Mouse (Mus musculus): ENCODE data around the gene Mbnl2. TPM values are rescaled to one million over a fixed set of nuclear protein-coding genes. Genes with fewer than 3 reads are reported as not detected.

The Mbnl2 gene
- total and polyA plus RNA-seq, 3 experiments: 5.6 to 8.6 TPM; not detected in 1

GRCm38 (mm10) chr14:120270633-120271032 lies 4.8 kb upstream of the Mbnl2 start:
- Histone ChIP-seq H3K4me1 (ENCODE audit: control insufficient read depth in 1 of 2, insufficient read depth in 2 of 2, low read length in 2 of 2) (peaks cover 0 to 2% of the 10 kb centered on the region in 2 experiments; a peak in 1 of 4 replicates), H3K79me2 (ENCODE audit: control insufficient read depth, insufficient read depth, low read length, poor library complexity) (no peaks in the 10 kb centered on the region), H3K4me3 (ENCODE audit: control insufficient read depth in 1 of 2, insufficient read depth in 1 of 2, low read depth in 2 of 2, low read length in 2 of 2) (no peak overlapping the region), H3K9me3 (replicated peaks; ENCODE audit: insufficient read depth, low read length) (no peaks in the 10 kb centered on the region), H3K36me3 (ENCODE audit: control insufficient read depth in 1 of 2, insufficient read depth in 2 of 2, low read length in 2 of 2) (no peaks in the 10 kb centered on the region; a peak in 1 of 4 replicates), H3K27me3 (ENCODE audit: control insufficient read depth in 1 of 2, insufficient read depth in 2 of 2, low read length in 2 of 2) (no peaks in the 10 kb centered on the region), H3K9ac (ENCODE audit: control insufficient read depth, low read depth, low read length, poor library complexity, severe bottlenecking) (no peak overlapping the region), H3K27ac (ENCODE audit: control insufficient read depth, low read depth, low read length) (no peak overlapping the region)
- TF ChIP-seq NRF1 (IDR thresholded peaks at IDR 0.05; ENCODE audit: insufficient read depth, low read depth, low read length, poor library complexity, severe bottlenecking) (no peak), SIN3A (IDR thresholded peaks at IDR 0.05; ENCODE audit: low read length) (no peak), EP300 (IDR thresholded peaks at IDR 0.05; ENCODE audit: low read depth in 1 of 2, low read length in 2 of 2) (no peak), BHLHE40 (IDR thresholded peaks at IDR 0.05; ENCODE audit: borderline replicate concordance, low read depth, low read length) (no peak), MAZ (IDR thresholded peaks at IDR 0.05; ENCODE audit: low read depth, low read length) (no peak), ZC3H11A (IDR thresholded peaks at IDR 0.05; ENCODE audit: low read depth, low read length) (no peak), UBTF (IDR thresholded peaks at IDR 0.05; ENCODE audit: borderline replicate concordance, insufficient read depth, low read depth, low read length) (no peak), POLR2AphosphoS5 (IDR thresholded peaks at IDR 0.05; ENCODE audit: borderline replicate concordance, low read depth, low read length) (no peak), SMC3 (IDR thresholded peaks at IDR 0.05; ENCODE audit: low read depth, low read length) (no peak), MEF2A (IDR thresholded peaks at IDR 0.05; ENCODE audit: extremely low read depth, insufficient replicate concordance, low read depth, low read length, poor library complexity, severe bottlenecking) (no peak), JUND (IDR thresholded peaks at IDR 0.05; ENCODE audit: low read depth, low read length) (no peak), RAD21 (IDR thresholded peaks at IDR 0.05; ENCODE audit: low read depth, low read length) (no peak), POLR2A (IDR thresholded peaks at IDR 0.05; ENCODE audit: control insufficient read depth in 1 of 2, insufficient read depth in 1 of 2, low read depth in 1 of 2, low read length in 2 of 2, poor library complexity in 1 of 2) (no peak)
- no peak for DNase-seq (ENCODE audit: low read depth, low spot score)

GRCm38 (mm10) chr14:120271096-120271495 lies 4.4 kb upstream of the Mbnl2 start:
- Histone ChIP-seq H3K27me3 (ENCODE audit: control insufficient read depth in 1 of 2, insufficient read depth in 2 of 2, low read length in 2 of 2) (no peaks in the 10 kb centered on the region), H3K9me3 (replicated peaks; ENCODE audit: insufficient read depth, low read length) (no peaks in the 10 kb centered on the region), H3K9ac (ENCODE audit: control insufficient read depth, low read depth, low read length, poor library complexity, severe bottlenecking) (no peak overlapping the region), H3K36me3 (ENCODE audit: control insufficient read depth in 1 of 2, insufficient read depth in 2 of 2, low read length in 2 of 2) (no peaks in the 10 kb centered on the region; a peak in 1 of 4 replicates), H3K79me2 (ENCODE audit: control insufficient read depth, insufficient read depth, low read length, poor library complexity) (no peaks in the 10 kb centered on the region; the same call in 1 of the 2 replicates), H3K27ac (ENCODE audit: control insufficient read depth, low read depth, low read length) (no peak overlapping the region), H3K4me1 (ENCODE audit: control insufficient read depth in 1 of 2, insufficient read depth in 2 of 2, low read length in 2 of 2) (peaks cover 0 to 2% of the 10 kb centered on the region in 2 experiments; a peak in 1 of 4 replicates), H3K4me3 (ENCODE audit: control insufficient read depth in 1 of 2, insufficient read depth in 1 of 2, low read depth in 2 of 2, low read length in 2 of 2) (no peak overlapping the region)
- no peak for TF ChIP-seq MYB (IDR thresholded peaks at IDR 0.05; ENCODE audit: low read depth, low read length)
- TF ChIP-seq CHD1 (IDR thresholded peaks at IDR 0.05; ENCODE audit: low read depth, low read length): no peak
- TF ChIP-seq POLR2A (IDR thresholded peaks at IDR 0.05; ENCODE audit: control insufficient read depth in 1 of 2, insufficient read depth in 1 of 2, low read depth in 1 of 2, low read length in 2 of 2, poor library complexity in 1 of 2): no peak
- no peak for DNase-seq (ENCODE audit: low read depth, low spot score)

Measured in MEL (cell line).